Mouse (Mus musculus) forebrain, embryonic 15.5 days (tissue): ENCODE results near the gene Cd59a. TPM values are rescaled to one million over a fixed set of nuclear protein-coding genes. Genes with fewer than 3 reads are reported as not detected.
A peak's percentile ranks its signal among the peaks of the same experiment; 100 is the strongest.
"Not testable (repeated sequence)": the region's sequence is repeated elsewhere in the genome, so short reads cannot be mapped to it uniquely, and the experiment has no call there.

Source experiments
- ATAC-seq: fragments of 200-750 bp; cut with Nextera tagmentation; replicated peaks from 2 replicates; pipeline ENCODE4 v1.8.0; 2017; ENCODE audit warnings: mild to moderate bottlenecking, moderate TSS enrichment, moderate library complexity
- H3K27ac ChIP-seq: fragments of 300-500 bp; sonication (generic); replicated peaks from 2 replicates; pipeline ENCODE4 v1.5.1; 2015; ENCODE audit warnings: mild to moderate bottlenecking, inconsistent platforms
- H3K27me3 ChIP-seq: fragments of 300-500 bp; sonication (generic); 2 replicates; pipeline ENCODE4 v1.6.1; 2015; ENCODE audit warnings: inconsistent platforms
- H3K36me3 ChIP-seq: fragments of 300-500 bp; sonication (generic); 2 replicates; pipeline ENCODE4 v1.6.1; 2015; ENCODE audit warnings: mild to moderate bottlenecking, inconsistent platforms
- H3K4me1 ChIP-seq: fragments of 300-500 bp; sonication (generic); 2 replicates; pipeline ENCODE4 v1.6.1; 2015; ENCODE audit warnings: inconsistent platforms
- H3K4me2 ChIP-seq: fragments of 300-500 bp; sonication (generic); replicated peaks from 2 replicates; pipeline ENCODE4 v1.6.1; 2015; ENCODE audit warnings: mild to moderate bottlenecking, inconsistent platforms
- H3K4me3 ChIP-seq: fragments of 300-500 bp; sonication (generic); 2 replicates; pipeline ENCODE4 v1.5.1; 2015; ENCODE audit warnings: mild to moderate bottlenecking, inconsistent platforms
- H3K9ac ChIP-seq: fragments of 300-500 bp; sonication (generic); replicated peaks from 2 replicates; pipeline ENCODE4 v1.6.1; 2015; ENCODE audit warnings: mild to moderate bottlenecking, inconsistent platforms
- H3K9me3 ChIP-seq: fragments of 300-500 bp; sonication (generic); 2 replicates; pipeline ENCODE4 v1.6.1; 2016; ENCODE audit warnings: inconsistent platforms
- WGBS: fragments of 180-500 bp; shearing (Covaris S2); methylation state at CpG from one replicate; pipeline ENCODE4 v1.1.7; 2015; ENCODE audit warnings: mixed read lengths; 5-methylcytosine and 5-hydroxymethylcytosine counted together
- polyA plus RNA-seq: library from polyadenylated mRNA; unstranded; fragments of >200 nt; fragmentation: Nextera tagmentation; extraction: Ambion mirVana; gene quantifications from 2 replicates; pipeline ENCODE4 v1.2.1, GENCODE M21; 2015

Cd59a gene
- polyA plus RNA-seq, 1 experiment from 2014 or later: 5.6 TPM

- not testable (repeated sequence) for H3K9ac ChIP-seq, H3K27ac ChIP-seq, H3K4me3 ChIP-seq, H3K4me1 ChIP-seq, H3K27me3 ChIP-seq, H3K4me2 ChIP-seq, ATAC-seq, H3K9me3 ChIP-seq, H3K36me3 ChIP-seq
Measured at GRCm38 (mm10) chr2:104084027-104084426, 11.6 kb upstream of the Cd59a start.

- H3K27ac ChIP-seq, ATAC-seq, H3K36me3 ChIP-seq, H3K4me3 ChIP-seq, H3K9me3 ChIP-seq, H3K9ac ChIP-seq, H3K4me1 ChIP-seq, H3K27me3 ChIP-seq, H3K4me2 ChIP-seq: not testable (repeated sequence)
- WGBS: 73% methylated on average over 1 of the region's 1 CpGs
Measured at GRCm38 (mm10) chr2:104087562-104087961, 8.0 kb upstream of the Cd59a start.

- ATAC-seq: no peak
- no peak overlapping the region for H3K27ac ChIP-seq
- H3K4me2 ChIP-seq: no peak overlapping the region
- no peaks in the 10 kb centered on the region for H3K36me3 ChIP-seq
- WGBS: 91% methylated on average over 2 of the region's 2 CpGs
- H3K9ac ChIP-seq: no peak overlapping the region
- H3K4me1 ChIP-seq: 0 out of 2 replicates have a peak, but pooled peaks cover 6% of the 10 kb centered on the region
- no peaks in the 10 kb centered on the region for H3K9me3 ChIP-seq
- no peaks in the 10 kb centered on the region for H3K27me3 ChIP-seq
- no peak overlapping the region for H3K4me3 ChIP-seq
Measured at GRCm38 (mm10) chr2:104093305-104093704, 2.3 kb upstream of the Cd59a start.

GRCm38 (mm10) chr2:104096256-104096655 lies 655 bp downstream of the Cd59a start:
- peak overlapping the region; percentile 11; the same call in 1 of the 2 replicates for H3K9ac ChIP-seq

GRCm38 (mm10) chr2:104096796-104097195 lies 1.2 kb downstream of the Cd59a start:
- 48% methylated on average over 1 of the region's 1 CpGs for WGBS
- not testable (repeated sequence) for H3K4me3 ChIP-seq, H3K9ac ChIP-seq, H3K9me3 ChIP-seq, H3K27ac ChIP-seq, ATAC-seq, H3K4me2 ChIP-seq, H3K36me3 ChIP-seq, H3K27me3 ChIP-seq, H3K4me1 ChIP-seq

More at GRCm38 (mm10) chr2:104096256-104096655, 655 bp downstream of the Cd59a start:
- Histone ChIP-seq H3K9me3 (no peaks in the 10 kb centered on the region), H3K4me1 (0 out of 2 replicates have a peak, but pooled peaks cover 6% of the 10 kb centered on the region), H3K36me3 (no peaks in the 10 kb centered on the region), H3K27me3 (no peaks in the 10 kb centered on the region), H3K27ac (no peak overlapping the region), H3K4me2 (peak overlapping the region; percentile 38), H3K4me3 (peak overlapping the region; percentile 33)
- 39% methylated on average over 10 of the region's 10 CpGs for WGBS
- no peak for ATAC-seq

- 96% methylated on average over 4 of the region's 4 CpGs for WGBS
- H3K4me2 ChIP-seq, H3K27me3 ChIP-seq: not testable (repeated sequence)
Measured at GRCm38 (mm10) chr2:104097396-104097795, 1.8 kb downstream of the Cd59a start.

GRCm38 (mm10) chr2:104098529-104099230 lies 3.1 kb downstream of the Cd59a start:
- Histone ChIP-seq H3K9me3 (no peaks in the 10 kb centered on the region), H3K4me3 (no peak overlapping the region), H3K27me3 (no peaks in the 10 kb centered on the region), H3K36me3 (no peaks in the 10 kb centered on the region), H3K9ac (no peak overlapping the region), H3K27ac (no peak overlapping the region), H3K4me2 (no peak overlapping the region), H3K4me1 (0 out of 2 replicates have a peak, but pooled peaks cover 6% of the 10 kb centered on the region)
- WGBS: 40% methylated on average over 3 of the region's 3 CpGs
- ATAC-seq: no peak

More at GRCm38 (mm10) chr2:104097396-104097795, 1.8 kb downstream of the Cd59a start:
- not testable (repeated sequence) for H3K9me3 ChIP-seq, H3K36me3 ChIP-seq, H3K9ac ChIP-seq, ATAC-seq, H3K4me3 ChIP-seq, H3K4me1 ChIP-seq, H3K27ac ChIP-seq

GRCm38 (mm10) chr2:104099231-104099585 lies 3.6 kb downstream of the Cd59a start:
- no peaks in the 10 kb centered on the region for H3K9me3 ChIP-seq

GRCm38 (mm10) chr2:104099946-104100345 lies 4.3 kb downstream of the Cd59a start:
- ATAC-seq: no peak
- H3K36me3 ChIP-seq: no peaks in the 10 kb centered on the region
- H3K4me3 ChIP-seq: no peak overlapping the region
- WGBS: 29% methylated on average over 1 of the region's 1 CpGs
- H3K4me1 ChIP-seq: 0 out of 2 replicates have a peak, but pooled peaks cover 6% of the 10 kb centered on the region
- no peaks in the 10 kb centered on the region for H3K9me3 ChIP-seq
- H3K27me3 ChIP-seq: no peaks in the 10 kb centered on the region
- H3K9ac ChIP-seq: no peak overlapping the region
- H3K27ac ChIP-seq: no peak overlapping the region
- no peak overlapping the region for H3K4me2 ChIP-seq

More at GRCm38 (mm10) chr2:104099231-104099585, 3.6 kb downstream of the Cd59a start:
- no peak overlapping the region for H3K27ac ChIP-seq
- WGBS: 96% methylated on average over 2 of the region's 2 CpGs
- H3K27me3 ChIP-seq: no peaks in the 10 kb centered on the region
- H3K36me3 ChIP-seq: no peaks in the 10 kb centered on the region
- no peak overlapping the region for H3K9ac ChIP-seq
- H3K4me3 ChIP-seq: no peak overlapping the region
- no peak for ATAC-seq
- H3K4me1 ChIP-seq: 0 out of 2 replicates have a peak, but pooled peaks cover 6% of the 10 kb centered on the region
- H3K4me2 ChIP-seq: no peak overlapping the region

GRCm38 (mm10) chr2:104104800-104105199 lies 9.2 kb downstream of the Cd59a start:
- no peaks in the 10 kb centered on the region for H3K27me3 ChIP-seq
- no peak overlapping the region for H3K4me3 ChIP-seq
- no peak overlapping the region for H3K27ac ChIP-seq
- H3K4me1 ChIP-seq: no peaks in the 10 kb centered on the region
- H3K4me2 ChIP-seq: no peak overlapping the region
- H3K9me3 ChIP-seq: no peaks in the 10 kb centered on the region
- H3K9ac ChIP-seq: no peak overlapping the region
- H3K36me3 ChIP-seq: no peaks in the 10 kb centered on the region
- ATAC-seq: no peak
- WGBS: 92% methylated on average over 6 of the region's 6 CpGs

GRCm38 (mm10) chr2:104109021-104109420 lies 13.4 kb downstream of the Cd59a start:
- H3K9me3 ChIP-seq, H3K27me3 ChIP-seq, H3K36me3 ChIP-seq, ATAC-seq, H3K4me3 ChIP-seq, H3K4me2 ChIP-seq, H3K9ac ChIP-seq, H3K4me1 ChIP-seq, H3K27ac ChIP-seq: not testable (repeated sequence)
- 96% methylated on average over 2 of the region's 2 CpGs for WGBS

- Histone ChIP-seq H3K4me1 (no peaks in the 10 kb centered on the region), H3K4me3 (no peak overlapping the region), H3K36me3 (no peaks in the 10 kb centered on the region), H3K27me3 (no peaks in the 10 kb centered on the region), H3K9me3 (no peaks in the 10 kb centered on the region), H3K9ac (no peak overlapping the region), H3K4me2 (no peak overlapping the region), H3K27ac (no peak overlapping the region)
- WGBS: 75% methylated on average over 2 of the region's 2 CpGs
- ATAC-seq: no peak
Measured at GRCm38 (mm10) chr2:104109528-104109927, 13.9 kb downstream of the Cd59a start.

GRCm38 (mm10) chr2:104110031-104110430 lies 14.4 kb downstream of the Cd59a start:
- Histone ChIP-seq H3K4me3 (no peak overlapping the region), H3K4me2 (no peak overlapping the region), H3K27ac (no peak overlapping the region), H3K4me1 (no peaks in the 10 kb centered on the region), H3K27me3 (no peaks in the 10 kb centered on the region), H3K9ac (no peak overlapping the region), H3K36me3 (no peaks in the 10 kb centered on the region), H3K9me3 (no peaks in the 10 kb centered on the region)
- WGBS: 88% methylated on average over 4 of the region's 4 CpGs
- no peak for ATAC-seq
